Mouse (Mus musculus) embryo, embryonic 11 days (tissue): Measurements from ENCODE around the gene Tcf20.
A peak's percentile ranks its signal among the peaks of the same experiment; 100 is the strongest.

Experiments used
- DNase-seq: peaks from one replicate; pipeline ENCODE4 v3.0.0-alpha.2; 2015

The Tcf20 gene

GRCm38 (mm10) chr15:82922052-82922451, 65.6 kb downstream of the Tcf20 start:
- no peak for DNase-seq

DNA sequence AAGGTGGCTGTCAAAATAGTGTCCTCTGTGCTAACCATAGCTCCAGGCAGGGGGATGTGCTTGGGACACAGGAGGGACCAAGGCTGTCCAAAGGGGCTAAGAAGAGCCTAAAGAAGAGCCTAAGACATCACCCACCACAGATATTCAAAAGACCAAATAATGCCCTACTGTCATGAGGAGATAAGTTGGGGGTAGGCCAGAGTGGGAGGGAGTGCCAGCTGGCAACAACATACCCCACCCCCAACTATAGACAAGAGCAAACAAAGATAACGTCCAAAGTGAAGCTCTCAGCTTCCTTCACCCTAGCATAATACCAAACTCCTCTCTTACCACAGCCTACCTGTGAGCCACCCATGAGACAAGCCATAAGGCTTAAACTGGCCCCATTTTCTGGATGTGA, 66.1 kb downstream of the Tcf20 start:
- DNase-seq = no peak

- peak; percentile 79 for DNase-seq
Measured at GRCm38 (mm10) chr15:82920895-82921515, 66.7 kb downstream of the Tcf20 start.

- no peak for DNase-seq
Measured at GRCm38 (mm10) chr15:82917965-82918364, 69.7 kb downstream of the Tcf20 start.

DNA sequence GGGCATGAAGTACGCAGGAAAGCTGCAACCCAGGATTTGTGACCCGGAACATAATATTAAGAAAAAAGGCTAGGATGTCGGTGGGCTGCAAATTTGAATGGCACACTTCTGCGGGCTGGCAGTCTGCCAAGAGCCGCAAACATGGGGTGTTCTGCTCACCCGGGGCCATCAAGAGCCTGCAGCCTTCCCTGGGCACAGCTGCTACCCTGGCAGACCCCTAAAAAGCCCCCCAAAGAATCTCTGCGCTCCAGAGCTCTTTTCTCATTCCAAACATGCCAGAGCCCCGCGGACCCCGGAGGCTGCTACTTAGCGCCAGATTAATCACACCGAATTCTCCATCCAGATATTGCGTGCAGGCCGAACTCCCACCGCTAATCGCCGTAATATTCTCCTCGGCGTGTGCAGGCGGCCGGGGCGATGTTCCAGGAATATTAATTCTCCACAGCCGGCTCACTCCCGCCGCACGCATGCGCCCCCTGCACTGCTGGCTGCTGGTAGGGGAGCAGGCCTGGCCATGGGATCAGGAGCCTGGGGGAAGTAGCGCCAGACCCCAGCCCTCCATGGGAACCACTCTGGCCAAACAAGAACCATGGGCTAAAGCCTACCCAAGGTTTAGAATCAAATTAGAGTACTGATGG, 70.3 kb downstream of the Tcf20 start:
- DNase-seq = peak; percentile 61

GRCm38 (mm10) chr15:82914455-82914854, 73.2 kb downstream of the Tcf20 start:
- no peak for DNase-seq

GRCm38 (mm10) chr15:82911965-82912337, 75.7 kb downstream of the Tcf20 start:
- no peak for DNase-seq

GRCm38 (mm10) chr15:82911001-82911964, 76.4 kb downstream of the Tcf20 start:
- peak; percentile 87 for DNase-seq

- no peak for DNase-seq
Measured at GRCm38 (mm10) chr15:82910596-82910995, 77.1 kb downstream of the Tcf20 start.

GRCm38 (mm10) chr15:82909791-82910190, 77.9 kb downstream of the Tcf20 start:
- DNase-seq = no peak

GRCm38 (mm10) chr15:82908521-82908920, 79.2 kb downstream of the Tcf20 start:
- DNase-seq = no peak

DNA sequence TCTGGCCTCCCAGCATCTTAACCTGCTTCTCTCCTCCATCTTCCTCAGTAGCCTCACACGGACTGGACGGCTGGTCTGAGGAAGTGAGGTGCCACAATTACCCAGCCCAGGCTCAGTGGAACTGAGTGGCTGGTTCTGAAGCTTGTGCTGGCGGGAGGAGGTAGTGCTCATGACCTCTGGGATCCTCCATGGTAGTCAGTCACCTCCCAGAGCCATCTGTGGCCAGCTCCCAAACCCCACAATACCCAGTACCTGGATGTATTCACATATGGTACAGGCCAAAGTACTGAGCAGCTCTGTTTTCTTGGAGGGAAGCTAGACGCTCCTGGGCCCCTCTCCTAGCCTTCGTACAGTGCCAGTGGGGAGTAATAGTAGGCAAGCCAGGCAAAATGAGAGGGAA, 80.4 kb downstream of the Tcf20 start:
- no peak for DNase-seq

DNA sequence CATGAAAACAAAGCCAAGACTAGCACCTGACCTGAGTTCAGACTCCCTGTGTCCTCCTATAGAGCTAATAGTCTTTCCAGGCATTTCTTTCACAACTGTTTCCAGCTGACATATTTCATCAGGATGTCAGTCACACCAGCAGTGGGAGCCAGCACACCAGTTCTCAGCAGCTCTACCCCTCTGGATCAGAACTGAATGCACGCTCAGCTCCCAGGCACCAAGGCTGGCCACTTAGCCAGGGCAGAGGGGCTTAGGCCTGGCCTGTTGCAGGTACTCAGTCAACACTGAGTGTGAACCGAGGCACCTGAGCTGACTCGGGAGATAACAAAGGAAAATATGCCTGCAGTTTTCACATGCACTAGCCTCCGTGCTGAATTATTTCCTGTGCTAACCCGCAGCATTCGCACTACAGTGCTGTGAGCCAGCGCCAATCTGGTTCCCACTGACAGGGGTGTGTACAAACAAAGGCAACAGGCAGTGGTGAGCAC, 81.1 kb downstream of the Tcf20 start:
- peak; percentile 55 for DNase-seq

DNA sequence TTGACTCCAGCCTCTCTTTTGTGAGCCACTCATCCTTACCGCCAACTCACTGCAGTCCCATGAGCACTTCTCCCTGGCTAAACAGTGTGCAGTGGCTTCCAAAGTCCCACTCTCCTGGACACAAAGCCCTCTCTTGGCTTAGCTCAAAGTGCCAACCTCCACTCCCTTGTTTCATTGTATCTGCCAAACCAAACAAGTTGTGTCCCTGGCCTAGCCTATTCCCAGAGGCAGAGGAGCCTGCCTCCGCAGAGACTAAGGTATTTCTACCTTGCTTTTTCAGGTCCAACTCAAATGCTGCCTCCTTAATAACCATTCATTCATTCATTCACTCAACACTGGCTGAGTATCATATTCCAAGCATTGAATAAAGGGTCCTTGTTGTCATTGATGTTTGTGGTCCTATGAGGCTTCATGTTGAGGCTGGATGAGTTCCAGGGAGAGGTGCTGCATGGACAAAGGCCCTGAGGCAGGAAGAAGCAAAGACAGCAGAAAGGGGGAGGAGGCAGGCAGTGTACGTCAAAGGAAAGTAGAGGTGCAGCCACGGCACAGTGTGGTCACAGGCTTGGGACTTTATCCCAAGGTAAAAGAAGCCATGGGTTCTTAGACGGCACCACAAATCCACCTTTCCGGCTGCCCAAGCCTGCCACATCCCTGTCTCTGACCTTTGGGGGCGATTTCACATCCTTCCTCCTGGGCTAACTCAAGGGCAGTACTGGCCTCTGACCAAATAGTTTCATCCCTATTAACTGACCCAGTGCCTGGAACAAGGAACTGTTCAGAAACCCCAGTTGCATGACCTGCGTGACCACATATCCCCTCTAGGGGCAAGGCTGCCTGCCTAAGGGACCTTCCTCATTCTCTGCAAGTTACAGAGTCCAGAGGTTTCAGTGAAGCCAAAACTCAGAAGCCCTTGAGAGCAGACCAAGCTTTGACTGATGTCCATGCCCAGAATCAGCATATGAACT, 82.0 kb downstream of the Tcf20 start:
- DNase-seq = no peak

DNA sequence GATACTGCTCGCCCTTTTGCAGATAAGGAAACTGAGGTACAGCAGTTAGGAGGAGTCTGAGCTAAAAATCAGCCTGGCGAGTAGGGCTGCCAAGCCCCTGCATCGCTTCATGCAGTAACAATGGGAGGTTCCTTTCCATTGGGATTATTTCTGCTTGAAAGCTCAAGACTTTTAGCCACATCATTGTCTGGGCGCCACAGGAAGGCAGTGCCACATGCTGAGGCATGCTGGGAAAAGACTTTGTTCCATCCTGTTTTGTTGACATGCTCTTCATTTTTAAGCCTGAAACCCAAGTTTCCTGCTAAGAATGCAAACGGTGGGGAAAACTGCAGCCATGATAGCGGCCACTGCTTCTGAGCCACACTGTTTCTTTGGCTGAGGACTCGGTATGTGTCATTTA, 83.1 kb downstream of the Tcf20 start:
- no peak for DNase-seq

DNA sequence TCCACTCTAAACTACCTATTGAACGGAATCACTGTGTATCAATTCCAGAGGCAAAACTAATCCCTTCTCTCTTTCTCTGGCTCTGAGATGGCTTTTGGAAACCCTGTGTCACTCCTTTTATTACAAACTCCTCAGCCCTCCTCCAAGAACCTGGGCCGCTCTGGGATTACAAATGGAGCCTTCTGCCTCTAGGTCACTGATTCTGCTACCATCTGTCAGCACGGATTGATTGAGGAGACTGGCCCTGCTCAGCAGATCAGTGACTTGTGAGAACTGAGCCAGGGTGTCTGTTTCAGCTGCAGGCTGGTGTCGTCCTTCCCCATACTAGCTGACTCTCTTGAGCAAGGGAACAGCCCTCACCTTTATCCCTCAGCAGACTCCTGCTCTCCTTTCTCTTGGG, 85.2 kb downstream of the Tcf20 start:
- no peak for DNase-seq

GRCm38 (mm10) chr15:82901306-82901705, 86.4 kb downstream of the Tcf20 start:
- peak; percentile 55 for DNase-seq

- DNase-seq = no peak
Measured at GRCm38 (mm10) chr15:82900331-82900730, 87.3 kb downstream of the Tcf20 start.

DNA sequence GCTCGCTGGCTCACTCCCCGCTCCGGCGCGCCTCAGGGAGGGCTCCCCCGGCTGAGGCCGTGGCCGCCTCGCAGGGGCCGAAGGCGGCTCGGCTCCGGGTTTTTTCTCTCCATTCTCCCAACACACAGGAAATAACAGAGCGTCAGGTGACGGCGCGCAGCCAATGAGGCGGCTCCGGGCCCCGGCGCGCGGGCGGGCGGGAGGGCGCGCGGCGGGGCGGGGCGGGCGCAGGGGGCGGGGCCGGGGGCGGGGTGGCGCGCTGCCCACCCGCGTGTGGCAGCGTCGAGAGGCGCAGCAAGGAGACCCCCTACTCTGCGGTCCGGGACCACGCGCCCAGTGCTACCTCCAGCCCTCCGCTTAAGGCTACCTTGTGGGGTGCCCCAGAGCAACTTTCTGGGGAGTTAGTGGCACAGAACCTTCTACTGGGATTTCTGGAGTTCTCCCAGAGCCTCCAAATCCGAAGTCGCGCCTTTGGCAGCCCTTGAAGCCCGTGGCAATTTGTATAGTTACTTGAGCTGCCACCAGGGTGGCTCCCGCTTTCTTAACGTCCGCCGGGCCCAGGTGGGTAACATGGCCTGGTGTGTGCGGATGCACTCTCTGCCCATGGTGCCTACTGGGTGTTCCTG, 87.9 kb downstream of the Tcf20 start:
- DNase-seq = peak; percentile 93

DNA sequence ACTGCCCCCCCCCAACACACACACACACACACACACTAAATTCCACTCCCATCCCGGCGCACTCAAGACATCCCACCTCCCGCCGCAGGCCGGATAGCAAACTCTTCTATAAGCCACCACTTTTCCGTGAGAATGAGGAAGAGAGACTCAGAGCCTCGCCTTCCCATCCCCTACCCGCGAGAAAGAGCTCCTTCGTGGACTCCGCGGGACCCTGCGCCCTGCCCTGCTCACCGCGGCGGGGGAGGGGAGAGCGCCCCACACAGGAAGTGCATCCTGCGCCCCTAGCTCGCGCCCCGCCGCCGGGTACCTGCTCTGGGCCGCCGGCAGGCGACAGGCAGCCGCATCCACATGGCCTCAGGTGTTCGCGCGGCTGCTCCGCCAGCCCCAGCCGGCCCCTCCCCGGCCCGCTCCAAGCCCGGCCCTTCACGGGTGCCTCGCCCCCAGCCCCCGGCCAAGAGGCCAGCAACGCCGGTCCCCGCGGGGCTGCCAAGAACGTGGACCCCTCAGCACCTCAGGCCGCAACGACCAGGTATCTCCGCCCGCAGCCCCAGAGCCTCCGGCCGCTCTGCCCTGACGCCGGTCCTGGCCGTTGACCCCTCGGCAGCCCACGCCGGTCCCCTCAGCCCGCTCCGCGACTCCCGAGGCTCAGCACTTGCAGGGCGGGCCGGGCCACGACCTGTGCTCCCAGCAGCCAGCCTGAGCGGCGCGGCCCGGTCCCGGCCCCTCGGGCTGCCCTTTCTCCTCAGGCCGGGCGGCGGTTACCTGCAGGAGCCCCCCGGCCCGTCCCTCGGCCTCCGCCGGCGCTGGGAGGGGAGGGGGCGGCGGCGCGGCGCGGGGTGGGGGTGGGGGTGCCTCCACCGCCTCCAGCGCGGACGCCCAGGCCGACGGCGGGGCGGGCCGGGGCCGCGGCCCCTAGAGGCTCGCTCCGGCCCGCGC, 88.7 kb downstream of the Tcf20 start:
- DNase-seq = peak; percentile 65
